Mouse (Mus musculus) embryonic facial prominence, embryonic 13.5 days (tissue): ENCODE data around the gene Abcc2. TPM values are rescaled to one million over a fixed set of nuclear protein-coding genes. Genes with fewer than 3 reads are reported as not detected.

Experiments used
- ATAC-seq: fragments of 200-750 bp; cut with Nextera tagmentation; 2 replicates; pipeline ENCODE4 v1.8.0; 2017; ENCODE audit warnings: low read depth; ENCODE audit not compliant: insufficient number of reproducible peaks, insufficient read depth, low FRiP score, low TSS enrichment
- H3K27ac ChIP-seq: fragments of 300-500 bp; sonication (generic); 2 replicates; pipeline ENCODE4 v1.5.1; 2015; ENCODE audit warnings: moderate library complexity, mild to moderate bottlenecking, inconsistent platforms
- H3K27me3 ChIP-seq: fragments of 300-500 bp; sonication (generic); 2 replicates; pipeline ENCODE4 v1.6.1; 2015; ENCODE audit warnings: mild to moderate bottlenecking, inconsistent platforms
- H3K36me3 ChIP-seq: fragments of 300-500 bp; sonication (generic); 2 replicates; pipeline ENCODE4 v1.6.1; 2015; ENCODE audit warnings: mild to moderate bottlenecking, inconsistent platforms
- H3K4me1 ChIP-seq: fragments of 300-500 bp; sonication (generic); 2 replicates; pipeline ENCODE4 v1.6.1; 2015; ENCODE audit warnings: inconsistent platforms
- H3K4me2 ChIP-seq: fragments of 300-500 bp; sonication (generic); 2 replicates; pipeline ENCODE4 v1.6.1; 2015; ENCODE audit warnings: moderate library complexity, mild to moderate bottlenecking, inconsistent platforms
- H3K4me3 ChIP-seq: fragments of 300-500 bp; sonication (generic); 2 replicates; pipeline ENCODE4 v1.5.1; 2015; ENCODE audit warnings: mild to moderate bottlenecking, inconsistent platforms
- H3K9ac ChIP-seq: fragments of 300-500 bp; sonication (generic); 2 replicates; pipeline ENCODE4 v1.6.1; 2015; ENCODE audit warnings: mild to moderate bottlenecking, inconsistent platforms
- H3K9me3 ChIP-seq: fragments of 300-500 bp; sonication (generic); 2 replicates; pipeline ENCODE4 v1.6.1; 2016; ENCODE audit warnings: inconsistent platforms
- WGBS: fragments of 180-500 bp; shearing (Covaris S2); methylation state at CpG from one replicate; pipeline ENCODE4 v1.1.7; 2015; ENCODE audit warnings: mixed read lengths; 5-methylcytosine and 5-hydroxymethylcytosine counted together
- polyA plus RNA-seq: library from polyadenylated mRNA; unstranded; fragments of >200 nt; fragmentation: Nextera tagmentation; extraction: Ambion mirVana; gene quantifications from 2 replicates; pipeline ENCODE4 v1.2.1, GENCODE M21; 2015

Abcc2 gene
- polyA plus RNA-seq, 1 experiment from 2014 or later: 0.08 TPM

GRCm38 (mm10) chr19:43870418-43870817, 88.4 kb downstream of the Abcc2 start:
- H3K4me1 ChIP-seq: peaks cover 3% of the 10 kb centered on the region; the same call in 1 of the 2 replicates
- H3K36me3 ChIP-seq: peaks cover 86% of the 10 kb centered on the region
- H3K9me3 ChIP-seq: no peaks in the 10 kb centered on the region
- no peak overlapping the region for H3K4me2 ChIP-seq
- no peak for ATAC-seq
- H3K4me3 ChIP-seq: no peak overlapping the region
- H3K27me3 ChIP-seq: no peaks in the 10 kb centered on the region
- no peak overlapping the region for H3K27ac ChIP-seq
- H3K9ac ChIP-seq: no peak overlapping the region
- WGBS: 89% methylated on average over 4 of the region's 4 CpGs

GRCm38 (mm10) chr19:43874351-43874750, 92.4 kb downstream of the Abcc2 start:
- H3K36me3 ChIP-seq: peaks cover 50% of the 10 kb centered on the region
- no peak overlapping the region for H3K9ac ChIP-seq
- no peak overlapping the region for H3K4me3 ChIP-seq
- WGBS: 93% methylated on average over 11 of the region's 11 CpGs
- no peak overlapping the region for H3K27ac ChIP-seq
- no peaks in the 10 kb centered on the region for H3K27me3 ChIP-seq
- no peak overlapping the region for H3K4me2 ChIP-seq
- peaks cover 39% of the 10 kb centered on the region for H3K4me1 ChIP-seq
- no peak for ATAC-seq
- H3K9me3 ChIP-seq: no peaks in the 10 kb centered on the region

DNA sequence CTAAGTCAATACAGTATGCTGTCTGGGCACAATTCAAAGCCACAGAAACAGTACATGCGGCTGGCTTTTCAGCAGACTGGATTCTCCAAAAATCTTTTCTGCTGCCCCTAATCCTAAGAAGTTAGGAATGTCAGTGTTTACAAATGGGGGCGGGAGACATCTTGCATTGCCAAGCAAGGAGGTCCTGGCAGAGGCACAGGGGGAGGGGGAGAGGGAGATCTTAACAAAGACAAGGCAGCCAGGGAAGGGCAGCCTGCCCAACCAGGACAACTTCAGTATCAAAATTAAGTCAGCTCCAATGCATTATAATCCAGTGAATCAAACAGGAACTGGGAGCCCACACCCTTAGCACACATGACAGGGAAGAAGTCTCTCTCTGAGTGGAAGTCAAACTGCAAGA, 94.0 kb downstream of the Abcc2 start:
- WGBS: 23% methylated on average over 2 of the region's 2 CpGs
- H3K9me3 ChIP-seq: no peaks in the 10 kb centered on the region
- H3K4me2 ChIP-seq: no peak overlapping the region
- no peak for ATAC-seq
- peaks cover 54% of the 10 kb centered on the region for H3K4me1 ChIP-seq
- H3K4me3 ChIP-seq: no peak overlapping the region
- H3K9ac ChIP-seq: no peak overlapping the region
- H3K27me3 ChIP-seq: no peaks in the 10 kb centered on the region
- H3K27ac ChIP-seq: no peak overlapping the region
- H3K36me3 ChIP-seq: peaks cover 33% of the 10 kb centered on the region

DNA sequence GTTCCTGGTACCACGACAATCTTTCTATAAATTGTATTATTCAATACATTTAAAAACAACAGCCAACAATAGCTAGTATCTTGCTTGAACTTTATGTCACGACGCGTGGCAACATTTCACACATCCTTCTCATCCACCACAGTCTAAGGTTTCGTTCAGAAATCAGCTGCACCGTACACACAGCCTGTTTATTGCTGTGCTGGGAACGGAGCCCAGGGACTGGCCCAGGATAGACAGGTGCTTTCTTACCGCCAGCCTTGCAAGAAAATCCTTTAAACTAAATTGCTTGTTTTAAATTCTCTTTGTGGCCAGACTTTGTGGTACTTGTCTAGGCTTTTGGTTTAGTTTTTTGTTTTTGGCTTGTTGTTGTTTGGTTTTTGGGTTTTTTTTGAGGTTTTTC, 95.4 kb downstream of the Abcc2 start:
- peaks cover 22% of the 10 kb centered on the region for H3K36me3 ChIP-seq
- H3K9me3 ChIP-seq: 0 out of 2 replicates have a peak, but pooled peaks cover 3% of the 10 kb centered on the region
- ATAC-seq: no peak
- H3K9ac ChIP-seq: no peak overlapping the region
- no peaks in the 10 kb centered on the region for H3K27me3 ChIP-seq
- no peak overlapping the region for H3K27ac ChIP-seq
- WGBS: 80% methylated on average over 8 of the region's 8 CpGs
- no peak overlapping the region for H3K4me3 ChIP-seq
- peaks cover 54% of the 10 kb centered on the region for H3K4me1 ChIP-seq
- H3K4me2 ChIP-seq: no peak overlapping the region; the same call in 1 of the 2 replicates

GRCm38 (mm10) chr19:43878111-43879092, 96.4 kb downstream of the Abcc2 start:
- Histone ChIP-seq H3K9me3 (0 out of 2 replicates have a peak, but pooled peaks cover 3% of the 10 kb centered on the region), H3K4me1 (peaks cover 62% of the 10 kb centered on the region), H3K27me3 (no peaks in the 10 kb centered on the region), H3K4me2 (peak overlapping the region; percentile 89), H3K27ac (peak overlapping the region; percentile 82; the same call in 1 of the 2 replicates), H3K4me3 (peak overlapping the region; percentile 64), H3K9ac (peak overlapping the region; percentile 82), H3K36me3 (peaks cover 14% of the 10 kb centered on the region)
- ATAC-seq: no peak
- 6% methylated on average over 17 of the region's 17 CpGs for WGBS

- peak overlapping the region; percentile 82 for H3K27ac ChIP-seq
- H3K4me1 ChIP-seq: peaks cover 64% of the 10 kb centered on the region
- H3K27me3 ChIP-seq: no peaks in the 10 kb centered on the region
- H3K4me3 ChIP-seq: peak overlapping the region; percentile 64
- peaks cover 6% of the 10 kb centered on the region for H3K36me3 ChIP-seq
- ATAC-seq: peak; percentile 68; the same call in 1 of the 2 replicates
- peak overlapping the region; percentile 89 for H3K4me2 ChIP-seq
- 1% methylated on average over 41 of the region's 41 CpGs for WGBS
- peak overlapping the region; percentile 82 for H3K9ac ChIP-seq
- H3K9me3 ChIP-seq: 0 out of 2 replicates have a peak, but pooled peaks cover 3% of the 10 kb centered on the region
Measured at GRCm38 (mm10) chr19:43879401-43880212, 97.6 kb downstream of the Abcc2 start.

DNA sequence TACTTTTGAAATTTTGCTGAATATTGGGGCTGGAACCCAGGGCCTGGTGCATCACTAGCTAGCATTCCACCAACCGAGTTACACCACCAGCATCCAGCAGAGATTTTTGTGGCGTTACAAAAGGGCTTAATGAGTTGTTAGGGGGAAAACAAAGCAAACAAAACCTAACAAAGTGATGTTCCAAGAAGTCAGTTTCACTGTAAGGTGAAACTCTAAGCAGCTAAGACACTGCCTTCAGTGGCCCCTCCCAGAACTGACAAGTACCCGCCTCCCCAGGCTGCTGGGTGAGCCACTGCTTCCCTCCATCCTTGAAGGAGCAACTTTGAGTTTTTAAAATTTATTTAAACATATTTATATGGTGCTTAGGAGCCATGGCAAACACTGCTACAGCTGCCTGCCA, 98.4 kb downstream of the Abcc2 start:
- Histone ChIP-seq H3K4me2 (peak overlapping the region; percentile 89), H3K4me1 (peaks cover 61% of the 10 kb centered on the region), H3K4me3 (no peak overlapping the region), H3K36me3 (0 out of 2 replicates have a peak, but pooled peaks cover 2% of the 10 kb centered on the region), H3K9me3 (0 out of 2 replicates have a peak, but pooled peaks cover 3% of the 10 kb centered on the region), H3K27ac (no peak overlapping the region), H3K9ac (no peak overlapping the region), H3K27me3 (no peaks in the 10 kb centered on the region)
- no peak for ATAC-seq
- WGBS: 14% methylated on average over 3 of the region's 3 CpGs

- Histone ChIP-seq H3K36me3 (0 out of 2 replicates have a peak, but pooled peaks cover 2% of the 10 kb centered on the region), H3K9me3 (0 out of 2 replicates have a peak, but pooled peaks cover 3% of the 10 kb centered on the region), H3K27me3 (no peaks in the 10 kb centered on the region), H3K9ac (no peak overlapping the region), H3K27ac (no peak overlapping the region), H3K4me2 (no peak overlapping the region), H3K4me1 (peaks cover 49% of the 10 kb centered on the region), H3K4me3 (no peak overlapping the region)
- ATAC-seq: no peak
- WGBS: 85% methylated on average over 7 of the region's 7 CpGs
Measured at GRCm38 (mm10) chr19:43881615-43882014, 99.6 kb downstream of the Abcc2 start.

DNA sequence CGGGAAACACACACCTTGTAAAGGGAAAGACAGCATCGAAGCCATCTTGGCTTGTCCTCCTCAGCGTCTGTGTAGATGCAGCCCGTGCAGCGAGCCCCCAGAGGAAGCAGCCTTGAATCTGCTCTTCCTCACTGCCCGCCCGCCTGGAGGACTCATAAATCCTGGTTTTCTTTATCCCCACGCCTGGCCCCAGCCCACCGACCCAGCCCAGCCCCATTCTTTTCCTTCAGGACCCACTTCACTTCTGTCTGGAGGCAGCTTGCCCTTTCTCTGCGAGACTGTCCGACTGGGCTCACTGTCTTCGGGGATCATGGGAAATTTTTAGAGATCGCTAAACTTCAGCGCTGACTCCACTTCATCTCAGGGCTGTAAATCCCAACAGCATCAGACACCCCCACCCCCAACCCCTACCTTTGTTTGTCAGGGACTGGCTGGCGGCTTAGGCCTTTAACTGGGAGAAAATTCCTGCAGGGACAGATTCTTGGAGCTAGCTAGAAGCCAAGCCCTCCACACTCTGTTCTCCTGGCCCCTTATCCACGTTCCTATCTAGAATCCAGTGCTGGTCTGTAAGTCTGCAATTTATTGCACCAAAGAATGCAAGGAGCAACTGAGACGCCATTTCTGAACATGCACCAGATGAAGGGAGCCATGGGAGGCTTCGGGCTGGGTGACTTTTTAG, 101.0 kb downstream of the Abcc2 start:
- Histone ChIP-seq H3K4me1 (peaks cover 43% of the 10 kb centered on the region), H3K4me3 (0 out of 2 replicates have a peak overlapping the region, but pooled peaks have one; percentile 4), H3K9ac (peak overlapping the region; percentile 58), H3K36me3 (0 out of 2 replicates have a peak, but pooled peaks cover 2% of the 10 kb centered on the region), H3K27me3 (no peaks in the 10 kb centered on the region), H3K9me3 (0 out of 2 replicates have a peak, but pooled peaks cover 3% of the 10 kb centered on the region), H3K27ac (peak overlapping the region; percentile 12), H3K4me2 (peak overlapping the region; percentile 31)
- 35% methylated on average over 18 of the region's 18 CpGs for WGBS
- no peak for ATAC-seq

- Histone ChIP-seq H3K4me1 (peaks cover 25% of the 10 kb centered on the region), H3K27me3 (no peaks in the 10 kb centered on the region), H3K9me3 (0 out of 2 replicates have a peak, but pooled peaks cover 3% of the 10 kb centered on the region), H3K4me3 (no peak overlapping the region), H3K4me2 (no peak overlapping the region), H3K9ac (no peak overlapping the region), H3K36me3 (0 out of 2 replicates have a peak, but pooled peaks cover 2% of the 10 kb centered on the region), H3K27ac (no peak overlapping the region)
- ATAC-seq: no peak
- 78% methylated on average over 13 of the region's 13 CpGs for WGBS
Measured at GRCm38 (mm10) chr19:43884668-43885498, 102.9 kb downstream of the Abcc2 start.
